Mouse (Mus musculus) kidney, adult 9 months (tissue): ENCODE data around the gene Cln3.

Source experiments
- DNase-seq: peaks from one replicate; pipeline ENCODE4 v3.0.0; 2022

The Cln3 gene

DNA sequence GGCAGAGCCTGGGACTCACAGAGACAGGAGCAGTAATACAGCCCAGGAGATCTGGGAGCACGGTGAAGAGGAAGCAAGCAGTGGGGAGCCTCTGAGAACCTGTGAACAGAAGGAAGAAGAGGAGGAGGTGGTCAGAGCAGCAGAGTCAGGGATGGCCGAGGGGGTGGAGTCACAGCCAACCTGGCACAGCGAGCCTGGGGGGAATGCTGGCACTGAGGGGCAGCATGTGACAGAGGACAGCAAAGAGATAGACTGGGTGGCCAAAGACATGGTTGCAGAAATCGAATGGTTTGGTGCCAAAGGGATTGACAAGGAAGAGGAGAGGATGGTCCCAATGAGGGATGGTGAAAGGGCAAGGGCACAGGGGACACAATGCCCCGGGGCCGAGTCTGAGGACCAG, at the start of gene Cln3:
Cln3 (minus strand) TSS at position 101 of the 400 bp plus-strand sequence.
- no peak for DNase-seq

DNA sequence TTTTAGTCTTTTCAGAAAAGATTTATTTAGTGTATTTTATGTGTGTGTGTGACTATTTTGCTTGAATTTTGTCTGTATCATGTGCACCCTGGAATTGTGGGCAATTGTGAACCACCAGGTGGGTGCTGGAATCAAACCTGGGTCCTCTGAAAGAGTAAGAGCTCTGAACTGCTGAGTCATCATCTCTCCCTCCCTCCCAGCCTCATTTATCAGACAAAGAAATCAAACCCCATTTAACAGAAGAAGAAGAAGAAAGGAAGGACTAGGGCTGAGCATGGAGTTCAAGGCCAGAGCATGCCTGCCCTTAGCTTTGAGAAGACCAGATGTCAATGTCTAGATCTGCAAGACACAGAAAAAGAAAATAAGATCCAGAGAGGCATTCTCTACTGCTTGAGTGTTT, 49.8 kb upstream of the Cln3 start:
- DNase-seq, result no peak

DNA sequence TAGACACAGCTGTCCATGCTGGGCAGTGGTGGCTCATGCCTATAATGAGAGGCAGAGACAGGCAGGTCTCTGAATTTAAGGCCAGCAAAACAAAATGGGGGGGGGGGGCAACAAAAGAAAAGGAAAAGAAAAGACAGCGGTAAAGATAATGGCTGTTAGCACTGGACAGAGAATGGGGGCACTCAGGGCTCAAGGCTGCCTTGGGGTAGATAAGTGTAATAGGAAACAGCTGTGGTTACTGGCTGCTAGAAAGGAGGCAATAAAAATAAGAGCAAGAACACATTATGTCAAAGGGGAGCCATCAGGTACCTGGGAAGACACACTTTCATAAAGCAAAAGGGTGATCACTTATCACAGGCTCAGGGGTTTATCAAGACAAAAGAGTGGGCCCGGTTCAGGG, 46.9 kb upstream of the Cln3 start:
- no peak for DNase-seq

DNA sequence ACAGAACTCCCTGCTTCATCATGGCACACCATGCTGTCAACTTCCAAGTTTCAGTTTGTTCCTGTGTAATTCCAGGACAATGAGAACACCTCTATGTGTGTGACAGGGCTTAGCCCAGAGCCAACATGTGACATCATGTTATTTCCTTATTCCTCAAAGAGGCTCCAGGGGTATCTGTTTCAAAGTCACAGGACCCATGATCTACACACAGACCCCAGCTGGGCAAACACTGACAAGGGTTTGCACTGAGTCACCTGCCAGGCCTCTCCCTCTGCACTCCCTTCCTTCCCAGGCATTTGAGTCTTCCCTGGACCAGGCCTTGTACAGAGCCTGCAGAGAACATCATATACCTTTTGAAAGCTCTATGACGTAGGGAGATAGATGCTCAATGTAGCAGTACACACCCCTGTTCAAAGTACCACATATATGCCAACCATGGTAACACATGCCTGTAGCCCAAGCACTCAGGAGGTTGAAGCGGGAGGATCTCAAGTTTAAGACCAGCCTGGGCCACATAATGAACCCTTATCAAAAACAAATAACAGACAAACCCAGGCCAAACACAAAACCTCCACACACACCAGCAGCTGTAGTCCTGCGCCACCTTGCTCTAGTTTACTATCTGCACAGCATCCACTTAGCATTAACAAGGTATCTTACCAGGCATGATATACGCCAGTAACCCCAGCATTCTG, 45.4 kb upstream of the Cln3 start, which contains the start of gene Nupr1:
Nupr1 (minus strand) TSS at position 38 of the 695 bp plus-strand sequence.
- DNase-seq, result no peak

DNA sequence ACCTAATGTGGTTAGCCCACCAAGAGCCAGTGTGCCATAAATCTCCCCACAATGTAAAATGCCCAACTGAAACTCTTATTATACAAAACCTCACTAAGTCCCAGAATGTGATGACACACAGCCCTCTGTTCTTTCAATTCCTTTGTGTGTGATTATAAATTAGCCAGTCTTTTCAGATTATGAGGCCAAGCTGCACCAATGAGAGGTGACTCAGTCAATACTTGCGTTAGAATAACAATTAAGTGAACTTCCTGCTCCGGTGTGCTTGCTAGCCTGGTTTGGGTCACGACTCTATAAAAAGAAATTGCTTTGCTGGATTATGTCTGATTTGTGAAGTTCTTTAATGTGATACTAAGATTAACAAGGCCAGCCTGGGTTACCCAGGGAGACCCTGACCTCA, 44.3 kb upstream of the Cln3 start:
- no peak for DNase-seq

DNA sequence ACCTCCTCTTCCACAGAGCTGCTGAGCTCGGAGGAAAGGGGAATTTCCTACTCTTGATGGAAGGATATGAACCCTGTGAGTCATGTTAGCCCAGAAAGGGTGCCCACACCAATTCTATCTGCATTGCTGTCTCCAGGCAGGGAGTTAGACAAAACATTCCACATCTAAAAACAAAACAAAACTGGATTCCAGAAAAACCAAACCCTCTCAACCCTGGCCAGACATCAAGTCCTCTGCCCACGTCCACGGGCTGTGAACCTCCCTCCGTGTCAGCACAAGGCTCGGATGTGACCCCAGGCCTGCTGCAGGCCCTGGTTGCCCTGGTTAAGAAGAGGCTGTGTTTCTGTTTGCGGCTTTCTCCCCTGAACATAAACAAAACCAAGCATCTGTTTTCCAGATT, 42.5 kb upstream of the Cln3 start:
- no peak for DNase-seq

DNA sequence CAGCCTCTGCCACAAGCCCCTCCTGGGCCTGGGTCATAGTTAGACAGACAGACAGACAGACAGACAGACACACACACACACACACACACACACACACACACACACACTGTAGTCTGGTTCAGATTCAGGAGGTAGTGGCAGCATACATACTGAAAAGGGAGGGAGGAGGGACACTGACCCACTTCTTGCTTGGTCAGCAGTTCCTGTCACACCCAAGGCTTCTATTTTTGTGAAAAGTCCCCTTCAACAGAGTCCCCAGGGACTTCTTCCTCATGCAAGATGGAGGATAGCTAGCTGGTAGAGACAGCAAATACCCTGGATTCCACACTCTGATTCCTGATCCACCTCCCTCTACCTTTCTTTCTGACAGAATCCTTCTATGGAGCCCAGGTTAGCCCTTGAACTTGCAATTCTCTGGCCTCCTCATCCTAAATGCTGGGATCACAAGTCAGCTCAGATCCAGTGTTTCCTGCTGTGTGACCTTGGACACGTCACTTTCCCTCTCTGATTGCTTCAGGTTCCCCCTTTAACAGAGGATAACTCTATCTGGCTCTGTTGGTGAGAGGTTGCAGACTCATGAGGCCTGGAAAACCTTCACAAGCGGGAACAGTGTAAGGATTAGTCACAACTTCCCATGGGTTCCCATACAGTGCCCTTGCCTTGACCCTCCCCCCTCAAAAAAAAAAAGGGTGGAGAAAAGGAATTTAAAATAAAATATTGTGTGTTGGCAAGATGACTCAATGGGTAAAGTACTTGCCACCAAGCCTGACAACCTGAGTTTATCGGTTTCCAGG, 40.4 kb upstream of the Cln3 start:
- DNase-seq, result no peak

DNA sequence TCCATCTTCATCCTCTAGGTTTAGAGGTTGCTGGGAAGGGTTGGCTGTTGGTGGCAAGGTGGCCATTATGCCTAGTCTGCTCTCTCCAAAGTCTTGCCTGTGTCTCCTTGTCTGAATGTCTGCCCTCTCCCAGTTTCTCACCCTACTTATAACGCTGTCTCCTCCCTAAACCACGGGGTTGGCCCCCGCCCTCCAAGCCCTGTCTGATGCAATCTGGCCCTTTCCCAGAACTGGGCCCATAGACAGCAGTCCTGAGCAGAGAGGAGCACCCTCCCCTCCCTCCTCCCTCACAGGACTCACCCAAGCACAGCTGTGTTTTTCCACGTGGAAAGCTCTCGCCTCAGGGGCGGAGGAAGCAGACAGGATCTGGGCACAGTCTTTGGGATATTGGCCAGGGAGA, 39.8 kb upstream of the Cln3 start:
- peak; percentile 63 for DNase-seq

DNA sequence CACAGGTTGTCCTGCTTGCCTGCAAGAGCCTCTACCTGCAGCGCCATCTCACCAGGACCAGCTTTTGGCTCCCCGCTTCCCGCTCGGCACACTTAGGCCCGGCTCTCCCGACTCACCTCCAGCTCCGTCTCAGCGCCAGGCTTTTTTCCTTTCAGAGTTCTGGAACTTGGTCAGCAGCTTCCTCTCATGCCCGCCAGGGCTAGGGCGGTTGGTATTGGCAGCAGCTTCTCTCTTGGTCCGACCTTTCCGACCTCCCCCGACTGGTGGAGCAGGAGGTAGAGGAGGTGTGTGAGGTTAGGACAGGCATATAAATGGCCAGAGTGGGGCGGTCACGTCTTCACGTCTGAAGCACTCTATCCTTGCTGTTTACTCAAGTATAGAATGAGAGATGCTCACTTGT, 39.2 kb upstream of the Cln3 start:
- DNase-seq, result no peak

DNA sequence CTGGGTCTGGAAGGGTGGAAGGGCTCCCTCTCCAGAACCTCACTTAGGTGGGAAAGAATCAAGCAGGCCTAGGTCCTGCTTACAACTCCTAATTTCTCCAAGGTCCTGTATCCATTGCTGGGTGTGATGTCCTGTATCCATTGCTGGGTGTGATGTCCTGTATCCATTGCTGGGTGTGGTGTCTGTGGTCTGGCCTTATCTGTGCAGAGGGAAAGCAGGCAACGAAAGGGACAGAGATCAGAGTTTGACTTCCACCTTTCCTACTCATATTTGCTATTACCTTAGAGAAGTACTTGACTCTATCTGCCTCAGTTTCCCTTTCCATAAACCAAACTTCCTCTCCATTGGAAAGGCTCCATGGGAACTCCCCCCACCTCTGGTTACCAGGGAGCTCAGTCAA, 37.8 kb upstream of the Cln3 start:
- DNase-seq, result no peak

DNA sequence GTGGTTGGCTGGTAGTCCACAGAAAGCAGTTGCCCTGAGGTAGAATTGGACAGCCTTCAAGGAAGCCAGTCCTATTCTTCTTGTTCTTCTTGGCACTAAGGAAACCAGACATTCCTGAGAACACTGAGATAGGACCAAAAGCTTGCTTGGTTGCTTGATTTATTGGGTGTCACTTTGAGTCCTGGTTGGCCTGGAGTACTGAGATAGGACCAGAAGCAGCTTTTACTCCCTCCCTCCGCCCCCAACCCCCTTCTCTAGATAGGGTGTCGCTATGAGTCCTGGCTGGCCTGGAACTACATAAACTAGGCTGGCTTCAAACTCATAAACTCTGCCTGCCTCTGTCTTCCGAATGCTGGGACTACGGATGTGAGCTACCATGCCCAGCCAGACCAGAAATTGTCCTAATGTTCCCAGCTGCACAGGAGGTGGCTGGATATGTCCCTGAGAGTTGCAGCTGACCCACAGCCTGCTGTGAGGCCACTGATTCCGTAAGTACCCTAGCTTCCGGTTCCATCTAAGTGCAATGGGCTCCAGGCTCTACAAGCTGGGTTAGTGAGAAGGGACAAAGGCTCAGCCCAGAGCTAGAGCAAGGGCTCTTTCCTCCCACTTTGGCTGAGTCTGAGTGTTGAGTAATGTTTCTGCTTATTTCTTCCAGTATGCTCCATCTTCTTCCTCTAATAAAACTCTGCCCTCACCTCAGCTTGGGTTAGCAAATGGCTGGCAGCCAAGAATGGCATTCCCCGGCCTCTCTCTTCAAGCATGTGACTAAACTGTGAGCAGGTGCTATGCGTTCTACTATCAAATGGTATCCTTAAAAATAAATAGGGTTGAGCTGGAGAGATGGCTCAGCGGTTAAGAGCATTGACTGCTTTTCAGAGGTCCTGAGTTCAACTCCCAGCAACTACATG, 36.1 kb upstream of the Cln3 start:
- no peak for DNase-seq

DNA sequence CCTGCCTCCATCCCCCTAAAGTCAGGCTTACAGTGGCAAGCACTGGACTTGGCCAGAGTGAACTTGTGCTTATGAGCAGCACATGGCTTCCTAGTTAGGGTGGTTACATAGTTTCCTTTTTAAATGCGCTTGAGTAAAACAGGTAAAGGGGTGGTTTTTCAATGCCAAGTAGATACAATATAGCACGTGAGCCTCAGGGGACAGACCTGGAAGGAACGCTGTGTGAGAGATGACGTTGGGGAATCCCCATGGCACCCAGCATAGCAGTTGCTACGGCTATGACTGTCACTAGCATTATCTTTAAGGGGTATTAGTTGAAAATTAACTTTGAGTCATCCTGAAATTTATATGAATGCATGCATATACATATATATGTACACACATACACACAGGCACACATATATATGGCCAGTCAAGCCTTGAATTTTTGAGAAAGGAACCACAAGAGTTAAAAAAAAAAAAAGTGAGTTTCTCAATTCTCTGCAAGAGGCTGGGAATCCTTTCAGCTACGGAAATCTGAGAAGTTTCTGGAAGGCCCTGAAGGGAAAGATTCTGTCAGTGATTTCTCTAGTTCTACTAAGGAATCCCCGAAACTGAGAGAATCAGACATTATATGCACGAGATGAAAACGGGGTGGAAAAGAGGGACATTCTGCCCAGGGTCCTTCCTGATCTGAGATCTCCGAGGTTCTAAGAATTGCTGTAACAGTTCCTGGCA, 34.1 kb upstream of the Cln3 start:
- no peak for DNase-seq

DNA sequence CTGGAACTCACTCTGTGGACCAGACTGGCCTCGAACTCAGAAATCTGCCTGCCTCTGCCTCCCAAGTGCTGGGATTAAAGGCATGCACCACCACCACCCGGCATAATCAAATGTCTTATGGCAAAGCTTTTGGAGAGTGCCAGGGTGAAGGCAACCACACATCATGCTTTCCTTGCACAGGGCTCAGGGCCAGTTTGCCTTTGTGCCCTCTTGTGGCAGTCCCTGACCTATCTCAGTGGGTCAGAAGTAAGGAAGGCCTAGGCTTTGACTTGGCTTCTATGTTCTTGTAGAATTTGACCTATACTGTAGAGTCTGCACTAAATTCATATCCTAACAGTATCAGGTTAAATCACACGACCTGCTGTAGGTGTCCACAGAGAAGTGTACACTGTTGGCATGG, 31.1 kb upstream of the Cln3 start:
- no peak for DNase-seq

DNA sequence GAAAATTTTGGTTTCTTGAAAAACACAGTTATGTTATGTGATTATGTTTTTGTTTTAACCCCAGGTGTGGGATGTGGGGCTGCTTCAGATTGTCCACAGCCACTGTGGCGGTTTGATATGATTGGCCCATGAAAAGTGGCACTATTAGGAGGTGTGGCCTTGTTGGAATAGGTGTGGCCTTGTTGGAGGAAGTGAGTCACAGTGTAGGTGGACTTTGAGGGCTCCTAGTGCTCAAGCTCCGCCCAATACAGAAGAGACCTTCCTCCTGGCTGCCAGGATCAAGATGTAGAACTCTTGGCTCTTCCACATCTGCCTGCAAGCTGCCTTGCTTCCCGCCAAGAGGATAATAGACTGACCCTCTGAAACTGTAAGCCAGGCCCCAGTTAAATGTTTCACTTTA, 27.1 kb upstream of the Cln3 start:
- DNase-seq, result no peak

DNA sequence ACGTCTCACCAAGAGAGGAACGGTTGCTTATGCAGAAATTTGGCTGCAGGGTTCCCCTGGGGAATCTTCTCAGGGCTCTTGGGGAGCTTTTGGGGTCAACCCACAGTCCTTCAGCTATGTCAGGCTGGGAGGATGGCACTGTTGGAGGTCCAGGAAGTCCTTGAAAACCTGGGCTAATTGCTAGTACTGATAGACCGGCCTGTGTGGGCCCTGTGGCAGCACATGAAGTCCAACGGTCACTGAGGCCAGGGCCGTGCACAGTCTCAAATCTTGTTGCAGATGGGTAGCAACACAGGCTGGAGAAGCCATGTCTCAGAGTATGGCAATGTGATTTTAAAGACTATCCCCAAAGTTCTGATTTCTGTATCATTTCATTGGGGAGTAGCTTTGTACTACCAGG, 22.2 kb upstream of the Cln3 start:
- no peak for DNase-seq

DNA sequence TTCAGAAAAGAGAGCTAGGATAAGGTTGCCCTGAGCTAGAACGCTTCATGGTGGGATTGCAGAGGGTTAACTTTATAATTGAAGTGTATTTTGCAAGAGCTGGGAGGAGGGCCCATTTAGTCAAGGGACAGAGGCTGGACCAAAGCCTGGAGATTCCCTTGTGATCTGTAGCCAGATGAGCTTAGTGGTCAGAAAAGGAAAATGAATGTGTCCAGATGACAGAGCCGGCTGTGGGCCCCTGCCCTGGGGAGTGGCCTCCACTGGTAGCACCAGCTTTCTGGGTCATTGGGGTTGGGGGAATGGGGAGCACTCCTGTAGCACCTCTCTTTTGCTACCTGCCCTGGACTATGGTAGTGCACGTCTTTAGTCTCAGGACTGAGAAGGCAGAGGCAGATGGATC, 21.4 kb upstream of the Cln3 start:
- no peak for DNase-seq

DNA sequence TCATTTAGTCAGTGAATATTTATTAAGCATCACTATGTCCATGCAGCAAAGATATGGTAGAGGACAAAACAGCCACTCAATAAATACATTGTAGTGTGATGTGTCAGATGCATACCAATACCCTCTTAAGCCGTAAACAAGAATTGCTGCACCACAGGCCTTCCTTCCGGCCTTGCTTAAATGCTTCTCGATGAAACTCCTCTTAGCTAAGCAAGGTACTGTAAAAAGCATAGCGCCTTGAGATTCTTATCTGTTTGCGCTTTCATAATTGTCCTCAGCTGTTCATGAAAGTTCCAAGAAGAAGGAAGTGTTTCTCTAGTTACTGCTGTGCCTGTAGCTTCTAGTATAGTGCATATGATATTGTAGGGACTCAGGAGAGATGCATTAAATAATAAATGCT, 21.0 kb upstream of the Cln3 start:
- DNase-seq, result no peak

DNA sequence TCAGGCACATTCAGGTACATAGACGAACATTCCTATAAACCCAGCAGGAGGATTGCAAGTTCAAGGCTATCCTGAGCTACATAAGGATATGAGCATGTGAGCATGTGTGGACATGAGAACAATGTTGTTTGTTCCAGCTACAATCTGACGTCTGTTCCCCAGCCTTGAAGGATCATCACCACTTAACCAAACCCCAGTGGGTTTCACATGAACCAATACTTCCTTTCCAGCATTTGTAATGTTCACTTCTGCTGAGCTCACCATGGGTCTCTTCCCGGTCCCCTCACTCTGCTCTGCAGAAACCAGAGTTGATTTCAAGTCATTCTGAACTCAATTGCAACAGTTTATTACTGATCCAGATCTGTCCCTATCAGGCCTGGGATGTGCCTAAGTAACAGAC, 17.0 kb upstream of the Cln3 start:
- no peak for DNase-seq

DNA sequence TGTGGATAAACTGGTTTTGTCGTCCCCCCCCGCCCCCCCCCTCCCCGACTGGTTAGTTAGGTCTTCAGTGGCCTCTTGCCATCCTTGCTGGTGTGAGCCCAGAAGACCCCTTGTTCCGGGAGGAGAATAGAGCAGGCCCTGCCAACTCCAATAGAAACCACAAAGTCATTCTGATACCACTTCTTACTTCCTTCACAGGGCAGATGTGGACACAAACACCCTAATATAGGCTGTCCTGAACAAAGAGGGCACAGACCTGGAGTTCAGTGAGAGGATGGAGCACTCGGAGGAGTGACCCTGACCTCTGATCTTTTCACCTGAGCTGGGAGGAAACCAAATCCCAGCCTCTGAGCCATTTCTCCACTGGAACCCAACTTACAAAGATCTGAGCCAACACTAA, 16.3 kb upstream of the Cln3 start:
- no peak for DNase-seq

DNA sequence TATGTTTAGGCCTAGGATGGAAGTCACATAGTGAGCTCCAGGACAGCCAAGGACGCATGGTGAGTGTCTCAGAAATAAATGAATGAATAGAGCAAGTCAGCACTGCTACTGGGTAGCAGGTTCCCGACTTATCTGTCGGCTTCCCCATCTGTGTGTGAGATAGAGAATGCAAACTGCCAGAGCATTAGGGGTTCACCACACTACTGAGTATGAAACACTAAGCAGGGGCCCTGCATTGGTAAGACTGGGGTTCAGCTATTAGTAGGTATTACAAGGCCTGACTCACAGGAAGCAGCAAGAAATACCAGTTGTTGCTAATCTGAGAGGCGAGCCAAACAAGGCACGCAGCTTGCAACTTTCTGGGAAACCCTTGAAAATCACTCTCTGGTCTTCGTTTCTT, 13.3 kb upstream of the Cln3 start:
- no peak for DNase-seq

DNA sequence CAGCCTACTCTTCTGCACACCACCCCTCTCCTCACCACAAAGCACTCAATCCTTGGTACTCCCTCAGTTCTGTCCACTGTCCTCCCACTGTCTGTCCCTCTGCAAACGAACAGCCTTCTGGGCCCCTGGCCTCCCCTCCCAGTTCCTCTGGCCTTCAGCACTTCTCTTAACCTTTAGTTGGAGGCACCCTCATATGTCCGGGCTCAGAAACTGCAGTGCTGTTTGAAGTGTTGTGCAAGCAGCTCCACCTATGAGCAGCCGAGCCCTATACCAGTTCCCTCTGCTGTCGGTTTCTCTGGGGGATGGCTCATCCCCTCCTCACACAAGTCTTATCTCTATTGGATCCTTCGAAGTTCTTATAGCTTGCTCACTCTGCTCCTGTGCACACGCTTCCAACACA, 10.8 kb upstream of the Cln3 start:
- DNase-seq, result no peak

DNA sequence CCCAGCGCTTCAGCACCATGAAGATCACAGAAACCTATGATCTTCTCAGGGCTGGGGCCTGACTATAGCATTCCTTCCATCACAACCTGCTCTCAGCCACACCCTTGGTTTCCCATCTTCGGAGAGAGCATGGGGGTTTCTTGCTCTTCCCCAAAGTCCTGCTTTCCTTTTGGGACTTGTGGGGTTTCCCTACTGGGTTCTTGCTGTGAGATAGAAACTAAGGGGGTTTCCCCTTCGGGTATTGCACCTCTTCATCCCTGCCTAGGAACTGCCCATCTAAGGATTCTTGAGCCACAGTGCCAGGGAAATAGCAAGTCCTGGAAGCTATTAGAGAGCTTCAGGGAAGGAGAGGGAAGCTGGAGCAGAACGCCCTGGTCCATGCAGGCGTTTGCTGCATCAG, 10.3 kb upstream of the Cln3 start:
- no peak for DNase-seq
